Mouse (Mus musculus): ENCODE measurements around the gene Emsy.
A peak's percentile ranks its signal among the peaks of the same experiment; 100 is the strongest.

Gene Emsy

GRCm38 (mm10) chr7:98542731-98543142 lies 113.8 kb downstream of the Emsy start:
- peak; percentile 7 for DNase-seq (ENCODE audit: low spot score)

GRCm38 (mm10) chr7:98542267-98542666 lies 114.3 kb downstream of the Emsy start:
- no peak for DNase-seq (ENCODE audit: low spot score)

DNA sequence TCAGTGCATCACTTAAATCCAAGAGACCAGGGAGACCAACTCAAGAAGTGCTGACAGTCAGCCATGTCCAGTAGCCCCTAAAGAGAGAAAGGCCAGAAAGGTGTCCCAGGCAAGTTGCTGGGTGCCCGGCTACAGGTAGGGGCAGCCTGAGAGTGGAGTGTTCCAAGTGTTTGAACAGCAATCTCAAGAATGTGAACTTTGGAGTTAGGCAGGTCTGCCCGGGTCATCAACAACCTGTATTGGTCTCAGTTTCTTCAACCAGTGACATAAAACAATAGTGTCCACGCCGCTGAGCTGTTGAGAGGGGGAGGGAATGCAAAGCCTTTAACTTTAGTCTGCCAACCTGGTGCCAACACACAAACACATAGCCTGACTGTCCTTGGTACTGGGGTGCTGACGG lies 115.0 kb downstream of the Emsy start:
- DNase-seq (ENCODE audit: low spot score): no peak

- no peak for DNase-seq (ENCODE audit: low spot score)
Observed at GRCm38 (mm10) chr7:98540879-98541278, 115.7 kb downstream of the Emsy start.

DNA sequence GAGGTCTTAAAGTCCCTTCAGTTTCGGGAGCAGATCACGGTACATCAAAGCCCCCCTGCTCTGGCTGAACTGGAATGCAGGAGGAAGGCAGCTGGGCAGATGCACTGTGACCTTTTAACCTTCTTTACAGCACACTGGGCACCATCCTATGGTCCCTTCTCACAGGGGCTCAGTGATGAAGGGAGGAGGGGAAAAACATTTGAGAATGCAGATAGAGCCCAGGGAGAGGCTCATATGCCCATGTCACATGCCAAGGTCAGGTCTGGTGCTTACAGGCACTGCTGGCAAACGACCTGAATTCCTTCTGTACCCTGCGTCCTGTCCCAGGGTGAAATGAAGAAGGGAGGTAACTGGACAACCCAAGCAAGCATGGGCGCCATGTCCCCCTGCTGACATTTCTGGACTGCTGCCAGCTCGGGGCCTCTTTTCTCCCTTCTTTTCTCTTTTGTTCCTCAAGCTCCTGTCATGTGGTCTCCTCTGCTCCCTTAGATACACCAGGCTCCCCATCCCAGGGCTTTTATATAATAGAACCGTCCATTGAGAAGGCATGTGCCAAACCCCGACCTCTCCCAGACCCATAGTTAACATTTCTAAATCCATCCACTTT lies 118.5 kb downstream of the Emsy start:
- DNase-seq (ENCODE audit: low spot score): no peak

- no peak for DNase-seq (ENCODE audit: low spot score)
Observed at GRCm38 (mm10) chr7:98537210-98537966, 119.2 kb downstream of the Emsy start.
